Mouse (Mus musculus) erythroblast, embryonic 14.5 days (primary cell): ENCODE measurements around the gene Bahcc1. TPM values are rescaled to one million over a fixed set of nuclear protein-coding genes. Genes with fewer than 3 reads are reported as not detected.

Experiments used
- H3K27me3 ChIP-seq: 2 replicates; pipeline ENCODE4 v1.6.1; 2012; ENCODE audit warnings: inconsistent platforms; ENCODE audit not compliant: control insufficient read depth
- H3K36me3 ChIP-seq: 2 replicates; pipeline ENCODE4 v1.6.1; 2012; ENCODE audit warnings: mild to moderate bottlenecking, inconsistent platforms; ENCODE audit not compliant: control insufficient read depth
- H3K4me1 ChIP-seq: 2 replicates; pipeline ENCODE4 v1.6.1; 2012; ENCODE audit warnings: inconsistent platforms; ENCODE audit not compliant: control insufficient read depth
- H3K4me3 ChIP-seq: replicated peaks from 2 replicates; pipeline ENCODE3; 2012; ENCODE audit warnings: moderate library complexity, mild to moderate bottlenecking, inconsistent platforms
- H3K9me3 ChIP-seq: 2 replicates; pipeline ENCODE4 v1.6.1; 2012; ENCODE audit warnings: low read length, inconsistent platforms, mixed read lengths; ENCODE audit not compliant: control insufficient read depth
- GATA1 ChIP-seq: IDR thresholded peaks from 2 replicates; pipeline ENCODE4 v1.6.1; 2012; ENCODE audit warnings: low read length, inconsistent platforms, mixed read lengths
- TAL1 ChIP-seq: IDR thresholded peaks from 3 replicates; pipeline ENCODE4 v1.6.1; 2012; ENCODE audit warnings: low read length, inconsistent platforms, mixed read lengths
- polyA plus RNA-seq: library from polyadenylated mRNA; stranded (reverse); fragments of >175 nt; gene quantifications from 2 replicates; pipeline ENCODE4 v1.2.3, GENCODE M21; 2012

The Bahcc1 gene
- polyA plus RNA-seq, 1 experiment, result 0.21 TPM

DNA sequence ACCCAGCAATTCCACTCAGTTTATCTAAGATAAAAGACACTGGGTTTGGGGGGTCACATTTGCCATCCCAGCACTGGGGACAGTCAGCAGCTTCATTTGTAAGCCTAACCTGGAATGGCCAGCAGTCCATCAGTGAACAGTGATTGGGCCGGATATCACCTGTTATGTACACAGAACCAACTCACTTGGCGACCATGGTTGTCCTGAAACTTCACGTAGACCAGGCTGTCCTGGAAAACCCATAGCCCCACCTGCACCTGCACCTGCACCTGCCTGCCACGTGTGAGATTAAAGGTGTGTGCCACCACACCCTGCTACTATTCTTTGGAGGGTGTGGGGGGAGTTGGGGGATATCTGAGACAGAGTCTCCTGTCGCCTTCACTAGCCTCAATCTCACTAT lies 86.6 kb downstream of the Bahcc1 start:
- Histone ChIP-seq H3K36me3 (no peaks in the 10 kb centered on the region), H3K4me1 (peaks cover 30% of the 10 kb centered on the region), H3K4me3 (no peak overlapping the region), H3K27me3 (no peaks in the 10 kb centered on the region), H3K9me3 (peaks cover 6% of the 10 kb centered on the region)
- TF ChIP-seq TAL1 (no peak), GATA1 (no peak)

DNA sequence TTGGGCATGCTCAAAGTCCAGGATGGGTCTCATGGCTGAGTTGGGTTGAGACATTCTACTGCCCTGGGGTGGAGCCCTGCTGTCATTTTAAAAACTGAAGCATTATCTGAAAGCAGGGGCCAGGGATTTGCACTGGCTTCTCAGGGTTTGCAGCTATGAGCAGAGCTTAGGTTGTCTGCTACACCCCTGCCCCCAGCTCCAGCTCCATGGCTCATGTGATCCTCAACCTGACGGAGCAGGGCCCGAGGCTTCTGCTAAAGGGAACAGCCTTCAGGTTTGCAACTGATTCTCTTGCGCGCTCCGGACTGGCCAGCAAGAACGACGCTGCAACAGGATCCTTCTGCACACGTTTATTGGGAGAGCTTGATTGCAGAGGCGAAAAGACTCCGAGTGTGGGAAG lies 87.4 kb downstream of the Bahcc1 start:
- Histone ChIP-seq H3K36me3 (no peaks in the 10 kb centered on the region), H3K9me3 (peaks cover 6% of the 10 kb centered on the region), H3K27me3 (no peaks in the 10 kb centered on the region), H3K4me3 (no peak overlapping the region), H3K4me1 (peaks cover 24% of the 10 kb centered on the region)
- TF ChIP-seq TAL1 (no peak), GATA1 (no peak)

DNA sequence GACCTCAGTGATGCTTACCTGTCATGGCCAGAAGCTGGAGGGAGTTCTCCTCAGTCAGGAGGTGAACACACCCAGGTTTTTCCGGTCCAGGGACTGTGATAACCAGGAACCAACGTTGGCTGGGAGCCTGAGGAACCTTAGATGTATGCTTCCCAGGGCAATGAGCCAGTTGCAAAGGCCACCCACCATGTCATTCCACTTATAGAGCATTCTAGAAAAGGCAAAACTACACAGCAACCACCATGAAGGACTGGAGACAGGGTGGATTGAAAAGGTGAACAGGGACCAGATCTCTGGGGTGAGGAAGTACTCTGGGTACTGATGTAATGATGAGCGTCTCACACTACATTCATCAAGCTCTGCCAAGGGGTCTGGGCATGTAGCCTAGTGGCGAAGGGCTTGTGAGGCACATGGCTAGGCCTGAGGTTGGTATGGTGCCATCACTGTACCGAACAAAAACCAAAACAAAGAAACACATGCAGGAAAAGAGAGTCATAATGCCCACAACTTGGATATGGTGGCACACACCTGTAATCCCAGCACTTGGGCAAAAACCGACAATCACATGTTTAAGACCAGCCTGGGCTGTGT lies 102.8 kb downstream of the Bahcc1 start:
- Histone ChIP-seq H3K4me3 (no peak overlapping the region), H3K4me1 (peaks cover 6% of the 10 kb centered on the region), H3K9me3 (peaks cover 13% of the 10 kb centered on the region), H3K36me3 (no peaks in the 10 kb centered on the region), H3K27me3 (no peaks in the 10 kb centered on the region)
- TF ChIP-seq TAL1, result no peak
- no peak for TF ChIP-seq GATA1

DNA sequence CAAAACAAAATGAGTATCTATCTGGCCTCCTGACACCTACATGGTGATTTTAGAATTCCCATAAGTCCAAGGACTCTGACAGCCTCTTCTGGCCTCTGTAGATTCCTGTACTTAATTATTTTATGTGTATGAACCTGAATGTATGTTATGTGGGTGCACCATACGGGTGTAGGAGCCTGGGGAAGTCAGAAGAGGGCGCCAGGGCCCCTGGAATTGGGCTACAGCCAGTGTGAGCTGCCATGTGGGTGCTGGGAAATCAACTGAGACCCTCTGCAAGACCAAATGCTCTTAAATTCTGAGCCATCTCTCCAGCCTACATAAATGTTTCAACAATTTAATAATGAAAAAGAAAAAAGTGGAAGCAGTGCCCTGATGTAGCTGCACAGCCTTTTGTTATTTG lies 104.7 kb downstream of the Bahcc1 start:
- Histone ChIP-seq H3K36me3 (no peaks in the 10 kb centered on the region), H3K9me3 (peaks cover 13% of the 10 kb centered on the region), H3K4me1 (peaks cover 6% of the 10 kb centered on the region), H3K4me3 (no peak overlapping the region), H3K27me3 (no peaks in the 10 kb centered on the region)
- TF ChIP-seq TAL1 (no peak), GATA1 (no peak)

DNA sequence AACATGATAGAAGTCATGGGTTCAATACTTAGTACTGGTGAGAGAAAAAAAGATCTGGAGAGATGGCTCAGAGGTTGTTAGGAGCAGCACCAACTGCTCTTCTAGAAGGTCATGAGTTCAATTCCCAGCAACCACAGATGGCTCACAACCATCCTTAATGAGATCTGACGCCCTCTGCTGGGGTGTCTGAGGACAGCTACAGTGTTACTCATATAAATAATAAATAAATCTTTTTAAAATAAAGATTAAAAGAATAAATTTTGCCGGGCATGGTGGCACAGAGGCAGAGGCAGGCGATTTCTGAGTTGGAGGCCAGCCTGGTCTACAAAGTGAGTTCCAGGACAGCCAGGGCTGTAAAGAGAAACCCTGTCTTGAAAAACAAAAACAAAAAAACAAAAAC lies 106.0 kb downstream of the Bahcc1 start:
- Histone ChIP-seq H3K36me3 (no peaks in the 10 kb centered on the region), H3K27me3 (no peaks in the 10 kb centered on the region), H3K9me3 (peaks cover 9% of the 10 kb centered on the region; the same call in 1 of the 2 replicates), H3K4me1 (peaks cover 6% of the 10 kb centered on the region), H3K4me3 (no peak overlapping the region)
- no peak for TF ChIP-seq GATA1
- no peak for TF ChIP-seq TAL1

DNA sequence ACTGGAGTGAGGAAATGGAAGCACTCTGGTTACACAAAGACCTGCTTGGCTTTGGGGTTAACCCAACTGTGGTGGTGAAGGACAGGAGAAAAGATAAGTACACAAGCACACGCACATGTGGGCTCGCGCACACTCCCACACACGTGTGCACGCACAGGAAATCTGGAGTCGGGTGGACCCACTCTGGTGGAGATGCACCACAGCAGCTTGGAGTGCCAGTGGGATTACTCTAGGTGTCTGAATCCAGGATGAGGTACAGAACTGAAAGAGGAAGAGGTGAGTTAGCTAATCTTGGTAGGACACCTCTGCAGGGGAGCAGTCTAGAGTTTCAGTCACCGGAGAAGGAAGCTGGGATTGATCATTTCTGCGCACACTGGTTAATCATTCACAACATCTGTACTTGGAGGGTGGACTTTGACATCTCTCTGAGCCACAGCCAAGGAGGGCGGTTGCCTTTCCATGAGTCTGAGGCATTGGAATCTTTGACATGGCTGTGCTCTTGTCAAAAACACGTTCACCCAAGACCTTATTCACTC lies 107.3 kb downstream of the Bahcc1 start:
- no peak for TF ChIP-seq TAL1
- no peak for TF ChIP-seq GATA1

DNA sequence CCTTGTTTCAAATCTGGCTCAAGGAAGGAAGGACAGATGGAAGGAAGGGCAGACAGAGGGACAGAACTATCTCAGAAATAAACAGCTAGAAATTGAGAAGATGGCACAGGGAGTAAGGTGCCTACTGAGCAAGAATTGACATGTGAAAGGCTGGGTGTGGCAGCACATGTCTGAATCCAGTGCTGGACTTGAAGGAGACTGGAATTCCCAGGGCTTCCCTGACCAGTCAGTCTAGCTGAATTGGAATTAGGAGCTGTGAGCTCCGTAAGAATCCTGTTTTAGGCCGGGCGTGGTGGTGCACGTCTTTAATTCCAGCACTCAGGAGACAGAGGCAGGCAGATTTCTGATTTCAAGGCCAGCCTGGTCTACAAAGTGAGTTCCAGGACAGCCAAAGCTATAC lies 108.9 kb downstream of the Bahcc1 start:
- peaks cover 11% of the 10 kb centered on the region for H3K36me3 ChIP-seq
- 0 out of 2 replicates have a peak, but pooled peaks cover 2% of the 10 kb centered on the region for H3K9me3 ChIP-seq
- H3K4me1 ChIP-seq, result peaks cover 14% of the 10 kb centered on the region
- TF ChIP-seq GATA1 (no peak), TAL1 (no peak)
- H3K4me3 ChIP-seq, result no peak overlapping the region
- no peaks in the 10 kb centered on the region for H3K27me3 ChIP-seq

More for the DNA sequence above, 107.3 kb downstream of the Bahcc1 start:
- Histone ChIP-seq H3K9me3 (peaks cover 6% of the 10 kb centered on the region; the same call in 1 of the 2 replicates), H3K27me3 (no peaks in the 10 kb centered on the region), H3K36me3 (peaks cover 2% of the 10 kb centered on the region), H3K4me3 (no peak overlapping the region), H3K4me1 (peaks cover 6% of the 10 kb centered on the region)

Other genes starting within 250 kb of the Bahcc1 start
- gene Aatk, start 185.8 kb upstream of the Bahcc1 start, polyA plus RNA-seq, result 0.02 and 0.03 TPM in 2 replicates
- 1.8 and 2.3 TPM in 2 replicates for gene Cep131, start 146.1 kb upstream of the Bahcc1 start, polyA plus RNA-seq
- 2.9 and 3.6 TPM in 2 replicates for gene Tepsin, start 134.2 kb upstream of the Bahcc1 start, polyA plus RNA-seq
- gene Ndufaf8, start 134.0 kb upstream of the Bahcc1 start, polyA plus RNA-seq, result 6.7 and 9.0 TPM in 2 replicates
- gene Slc38a10, start 81.6 kb upstream of the Bahcc1 start, polyA plus RNA-seq, result 6.1 and 6.2 TPM in 2 replicates
- 9.0 TPM in 2 replicates for gene Actg1, start 115.6 kb downstream of the Bahcc1 start, polyA plus RNA-seq
- not detected in 2 replicates for gene Fscn2, start 128.6 kb downstream of the Bahcc1 start, polyA plus RNA-seq
- 1.2 and 2.2 TPM in 2 replicates for gene Faap100, start 145.8 kb downstream of the Bahcc1 start, polyA plus RNA-seq
- 8.8 and 9.3 TPM in 2 replicates for gene Nploc4, start 204.8 kb downstream of the Bahcc1 start, polyA plus RNA-seq
- not detected in 2 replicates for gene Tspan10, start 209.7 kb downstream of the Bahcc1 start, polyA plus RNA-seq
- not detected in 2 replicates for gene Pde6g, start 220.6 kb downstream of the Bahcc1 start, polyA plus RNA-seq
- 0.41 and 0.65 TPM in 2 replicates for gene Oxld1, start 225.1 kb downstream of the Bahcc1 start, polyA plus RNA-seq
- gene Ccdc137, start 225.2 kb downstream of the Bahcc1 start, polyA plus RNA-seq, result 0.75 and 1.4 TPM in 2 replicates
- 2.6 and 4.9 TPM in 2 replicates for gene Arl16, start 234.7 kb downstream of the Bahcc1 start, polyA plus RNA-seq